Mouse (Mus musculus) kidney, postnatal 4 days (tissue): Measurements from ENCODE around the gene Fbxw25.
"Not testable (repeated sequence)": the region's sequence is repeated elsewhere in the genome, so short reads cannot be mapped to it uniquely, and the experiment has no call there.

Experiments used
- DNase-seq, 2 experiments: peaks; one replicate each; pipeline ENCODE4 v3.0.0; 2021; ENCODE audit warnings: mixed read lengths in 2 of 2

The Fbxw25 gene

GRCm38 (mm10) chr9:109664552-109664951 lies at the start of gene Fbxw25:
TSS of gene Fbxw25 (minus strand) at chr9:109664652.
- DNase-seq, result not testable (repeated sequence)

- not testable (repeated sequence) for DNase-seq
Measured at GRCm38 (mm10) chr9:109702600-109702999, 38.1 kb upstream of the Fbxw25 start, which contains the start of gene Fbxw18. TSS of gene Fbxw18 (minus strand) at chr9:109702700.

GRCm38 (mm10) chr9:109685299-109685698 lies 20.8 kb upstream of the Fbxw25 start:
- DNase-seq, result peak; percentile 79

GRCm38 (mm10) chr9:109625957-109626356 lies 38.5 kb downstream of the Fbxw25 start, which contains the start of gene Fbxw24:
TSS of gene Fbxw24 (minus strand) at chr9:109626057.
- not testable (repeated sequence) for DNase-seq

- peak; percentile 64 to 71 for DNase-seq
Measured at GRCm38 (mm10) chr9:109606837-109607236, 57.6 kb downstream of the Fbxw25 start.

- not testable (repeated sequence) for DNase-seq
Measured at GRCm38 (mm10) chr9:109602128-109602527, 62.3 kb downstream of the Fbxw25 start.

GRCm38 (mm10) chr9:109597226-109597625 lies 67.2 kb downstream of the Fbxw25 start:
- DNase-seq, result no peak
